Comparison of ENCODE assay signal across 8 mouse cellular contexts in genomic region chr1:106714530-106714981, GRCm38 (mm10). TPM values are rescaled to one million over a fixed set of nuclear protein-coding genes. Genes with fewer than 3 reads are reported as not detected.
DNase-seq lines count a peak whose midpoint lies in the region; ATAC-seq and TF ChIP-seq lines count a peak whose summit lies in the region.

No protein-coding gene starts in this region.

- peaks cover 7% of the 10 kb centered on the region; the same call in 1 of the 2 replicates for H3K4me1 ChIP-seq in kidney, postnatal 0 days (replicated peaks; ENCODE audit: insufficient read depth, low read length)
- H3K4me1 ChIP-seq in forebrain, embryonic 15.5 days, result peaks cover 29% of the 10 kb centered on the region

- H3K27me3 ChIP-seq in kidney, postnatal 0 days (ENCODE audit: insufficient read depth, low read length), result no peaks in the 10 kb centered on the region
- H3K27me3 ChIP-seq in forebrain, embryonic 15.5 days, result no peaks in the 10 kb centered on the region

- H3K27ac ChIP-seq in kidney, postnatal 0 days, result peak overlapping the region; percentile 92
- H3K27ac ChIP-seq in forebrain, embryonic 15.5 days (replicated peaks), result peak overlapping the region; percentile 92
- 0 out of 2 replicates have a peak overlapping the region, but pooled peaks have one; percentile 29 for H3K27ac ChIP-seq in macrophage

- H3K9me3 ChIP-seq in kidney, postnatal 0 days (replicated peaks; ENCODE audit: low read length), result no peaks in the 10 kb centered on the region
- no peaks in the 10 kb centered on the region for H3K9me3 ChIP-seq in forebrain, embryonic 15.5 days

- 4% methylated on average over 21 of the region's 21 CpGs for WGBS in kidney, postnatal 0 days
- WGBS in forebrain, embryonic 15.5 days, result 4% methylated on average over 21 of the region's 21 CpGs
- 4% methylated on average over 21 of the region's 21 CpGs for WGBS in macrophage (ENCODE audit: missing documents)

- TF ChIP-seq CTCF in kidney, postnatal 0 days (IDR thresholded peaks at IDR 0.05; ENCODE audit: low read depth), result no peak

- H3K4me2 ChIP-seq in kidney, postnatal 0 days (ENCODE audit: low read length), result peak overlapping the region; percentile 95
- H3K4me2 ChIP-seq in forebrain, embryonic 15.5 days (replicated peaks), result peak overlapping the region; percentile 90

- peak overlapping the region; percentile 85 for H3K9ac ChIP-seq in kidney, postnatal 0 days (ENCODE audit: low read depth, low read length)
- peak overlapping the region; percentile 94 for H3K9ac ChIP-seq in forebrain, embryonic 15.5 days (replicated peaks)

- peak overlapping the region; percentile 81 for H3K4me3 ChIP-seq in kidney, postnatal 0 days (replicated peaks; ENCODE audit: low read depth, low read length)
- H3K4me3 ChIP-seq in forebrain, embryonic 15.5 days, result peak overlapping the region; percentile 84
- H3K4me3 ChIP-seq in macrophage (ENCODE audit: inconsistent target), result peak overlapping the region; percentile 23

- peaks cover 28% of the 10 kb centered on the region; the same call in 1 of the 2 replicates for H3K79me2 ChIP-seq in macrophage (ENCODE audit: inconsistent target)

- H3K36me3 ChIP-seq in kidney, postnatal 0 days (ENCODE audit: insufficient read depth, low read length), result no peaks in the 10 kb centered on the region
- no peaks in the 10 kb centered on the region for H3K36me3 ChIP-seq in forebrain, embryonic 15.5 days
- no peaks in the 10 kb centered on the region for H3K36me3 ChIP-seq in macrophage (ENCODE audit: inconsistent target)

- no peak; the same call in 1 of the 2 replicates for ATAC-seq in kidney, postnatal 0 days (replicated peaks; ENCODE audit: low FRiP score, low read depth)
- peak; percentile 69 for ATAC-seq in forebrain, embryonic 15.5 days (replicated peaks)

- DNase-seq in kidney, postnatal 0 days (ENCODE audit: low spot score), result no peak
- no peak for DNase-seq in kidney, postnatal 4 days
- DNase-seq in R1 (ENCODE audit: low read depth, low spot score), result peak; percentile 32
- no peak for DNase-seq in left cerebral cortex, postnatal 10 days (ENCODE audit: extremely low spot score in 1 of 2, low spot score in 2 of 2)
- no peak for DNase-seq in urinary bladder, postnatal 4 days (ENCODE audit: low spot score in 2 of 2)
- DNase-seq in cerebellum, adult 9-11 months, result no peak

- intact Hi-C loops in left cerebral cortex, postnatal 10 days (cut with DNase I), result loop anchor here (2.0 to 10.0 kb wide), 3 partner anchors 87 to 640 kb away; no protein-coding TSS in a partner anchor

RNA-seq across cellular contexts. Expression of gene Bcl2, which starts 0.5 kb away (rescaled TPM):
- polyA plus RNA-seq in kidney, postnatal 0 days (2015; fragmentation: Nextera tagmentation; extraction: Ambion mirVana), result 11.7 and 13.4 TPM in 2 replicates
- polyA plus RNA-seq in forebrain, embryonic 15.5 days (2015; fragmentation: Nextera tagmentation; extraction: Ambion mirVana), result 13.2 and 15.3 TPM in 2 replicates
- 10 to 100 TPM in 16 of 26 experiments, 1 to 10 TPM in 10; 3.3 to 19.3 (median 10.8) TPM for total RNA-seq in macrophage (2018; cell fraction: chromatin; rRNA removed)
- total RNA-seq in macrophage (2018; cell fraction: cytosol; rRNA removed), result 1 to 10 TPM; 2.4 to 5.1 (median 3.4) TPM
- 10 to 100 TPM in 20 of 26 experiments, 1 to 10 TPM in 6; 6.6 to 53.9 (median 11.6) TPM for total RNA-seq in macrophage (2018; cell fraction: nucleus; rRNA removed)
- 1.2 to 8.2 TPM (median 3.0 TPM) in 3 replicates for polyA plus RNA-seq in macrophage (2018)
- 10 to 100 TPM in 1 of 2 experiments, 1 to 10 TPM in 1; 9.6 to 10.9 TPM for total RNA-seq in left cerebral cortex, postnatal 10 days (2021)

RNA-seq across cellular contexts. Expression of gene Kdsr, which starts 45.0 kb away (rescaled TPM):
- 13.1 and 13.2 TPM in 2 replicates for polyA plus RNA-seq in kidney, postnatal 0 days (2015; fragmentation: Nextera tagmentation; extraction: Ambion mirVana)
- polyA plus RNA-seq in forebrain, embryonic 15.5 days (2015; fragmentation: Nextera tagmentation; extraction: Ambion mirVana), result 13.0 and 14.4 TPM in 2 replicates
- 10 to 100 TPM in 9 of 26 experiments, 1 to 10 TPM in 17; 1.8 to 19.6 (median 8.7) TPM for total RNA-seq in macrophage (2018; cell fraction: chromatin; rRNA removed)
- 1 to 10 TPM; 1.7 to 6.2 (median 3.1) TPM for total RNA-seq in macrophage (2018; cell fraction: cytosol; rRNA removed)
- 10 to 100 TPM in 7 of 26 experiments, 1 to 10 TPM in 19; 2.9 to 15.0 (median 6.9) TPM for total RNA-seq in macrophage (2018; cell fraction: nucleus; rRNA removed)
- polyA plus RNA-seq in macrophage (2018), result 2.6 to 3.9 TPM (median 3.1 TPM) in 3 replicates
- 10 to 100 TPM; 23.2 to 27.0 TPM for total RNA-seq in left cerebral cortex, postnatal 10 days (2021)

Comparison
In these comparisons a context has a peak if more than half of its experiments do, and no peak if none do; other contexts are left out.
1. H3K27ac ChIP-seq: peak in every context shown above with its lines; median percentile 92 in kidney, postnatal 0 days; 92 in forebrain, embryonic 15.5 days; 29 in macrophage.
2. H3K4me3 ChIP-seq: peak in every context shown above with its lines; median percentile 84 in forebrain, embryonic 15.5 days; 81 in kidney, postnatal 0 days; 23 in macrophage.